Mouse (Mus musculus) right cerebral cortex, postnatal 36 days (tissue): ENCODE data around the gene Clasp2.
"Not testable (repeated sequence)": the region's sequence is repeated elsewhere in the genome, so short reads cannot be mapped to it uniquely, and the experiment has no call there.

Experiments
- DNase-seq, 2 experiments: peaks; one replicate each; pipeline ENCODE4 v3.0.0; 2022; ENCODE audit warnings: low spot score in 2 of 2, mixed read lengths in 1 of 2

Clasp2 gene

DNA sequence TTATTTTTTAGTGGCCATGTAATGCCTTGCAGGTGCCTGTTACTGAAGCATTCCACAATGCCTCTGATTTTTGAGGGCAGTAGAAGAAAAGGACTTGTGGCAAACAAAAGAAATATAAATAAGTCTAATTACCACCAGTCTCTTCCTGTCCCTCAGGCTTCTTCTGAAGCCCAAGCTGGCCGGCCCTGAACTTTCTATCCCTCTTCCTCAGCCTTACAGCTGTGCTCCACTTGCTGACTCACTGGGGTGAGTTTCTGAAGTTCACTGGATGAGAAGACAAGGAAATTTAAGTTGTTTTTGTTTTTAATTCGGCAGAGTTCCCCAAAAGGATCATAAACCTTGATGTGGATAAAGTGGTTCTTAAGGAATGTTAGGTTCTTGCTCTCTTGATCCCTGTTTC, 74.6 kb downstream of the Clasp2 start:
- no peak for DNase-seq

DNA sequence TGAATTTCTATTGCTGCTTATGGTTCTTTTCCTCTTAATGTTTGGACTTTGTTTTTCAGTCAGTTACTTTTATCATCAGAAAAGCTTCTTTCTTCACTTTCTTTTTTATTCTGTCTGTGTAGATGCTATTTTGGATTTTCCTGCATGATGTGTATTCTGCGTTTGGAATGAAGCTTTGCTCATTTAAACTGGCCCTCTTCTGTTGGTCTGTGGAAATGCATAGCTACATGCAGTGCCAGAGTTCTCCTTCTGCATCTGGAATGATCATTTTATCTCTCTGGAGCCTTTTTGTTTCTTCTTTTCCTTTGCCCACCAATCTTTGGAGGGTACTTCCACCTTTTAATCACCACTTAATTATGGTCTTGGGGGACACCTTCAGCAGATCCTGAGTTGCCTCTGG, 80.9 kb downstream of the Clasp2 start:
- no peak for DNase-seq

DNA sequence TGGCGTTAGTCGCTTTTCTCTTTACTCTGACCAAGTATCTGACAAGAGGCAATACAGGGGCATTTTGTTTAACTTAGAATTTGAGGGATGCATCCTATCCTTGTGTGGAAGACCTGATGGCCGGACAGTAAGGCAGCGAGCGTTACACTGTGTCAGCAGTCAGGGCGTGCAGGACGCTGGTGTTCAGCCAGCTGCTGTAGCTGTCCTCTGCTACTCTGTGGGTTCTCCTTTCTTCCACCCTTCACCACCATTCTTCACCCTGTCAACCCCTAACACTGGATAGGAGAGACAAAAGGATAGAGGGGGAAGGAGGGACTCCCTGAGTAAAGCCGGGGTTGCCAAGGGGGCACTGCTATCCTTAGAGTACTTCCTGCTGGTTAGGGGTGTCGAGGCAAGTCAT, 87.4 kb downstream of the Clasp2 start:
- DNase-seq, result no peak

DNA sequence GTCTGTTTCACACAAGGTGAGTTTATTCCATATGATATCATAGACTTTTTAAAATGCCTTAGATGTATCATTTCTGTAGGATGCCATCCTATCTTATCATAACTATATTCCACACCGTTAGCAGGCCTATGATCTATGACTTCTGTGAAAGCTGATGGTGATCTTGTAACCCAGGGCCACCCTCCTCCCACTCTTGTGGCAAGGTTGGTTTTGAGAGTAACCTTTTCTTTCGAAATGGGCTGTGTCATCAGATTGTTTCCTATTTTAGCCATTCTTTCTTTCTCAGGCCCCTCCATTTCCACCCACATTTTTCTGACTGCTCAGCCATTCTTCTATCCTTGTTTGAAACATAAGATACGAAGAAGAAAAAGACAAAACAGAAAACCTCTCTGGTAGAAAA, 88.9 kb downstream of the Clasp2 start:
- DNase-seq, result no peak

DNA sequence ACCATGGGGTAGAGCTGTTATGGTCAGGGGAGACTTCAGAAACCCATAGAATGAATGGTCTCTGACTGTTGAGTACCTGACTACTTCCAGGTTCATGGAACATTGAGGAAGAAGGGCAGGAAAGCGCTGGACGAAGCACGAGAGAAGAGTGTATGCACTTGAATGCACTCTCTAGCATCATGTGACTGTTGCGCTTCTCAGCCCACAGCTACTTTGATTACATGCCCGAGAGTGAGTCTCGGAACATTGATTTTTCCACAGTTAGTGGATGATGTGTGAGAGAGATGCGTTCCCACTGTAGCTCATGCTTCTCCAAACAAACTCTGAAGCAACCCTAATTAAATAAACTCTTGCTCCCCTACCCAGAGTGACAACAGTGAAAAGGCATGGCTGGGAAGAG, 92.2 kb downstream of the Clasp2 start:
- no peak for DNase-seq

DNA sequence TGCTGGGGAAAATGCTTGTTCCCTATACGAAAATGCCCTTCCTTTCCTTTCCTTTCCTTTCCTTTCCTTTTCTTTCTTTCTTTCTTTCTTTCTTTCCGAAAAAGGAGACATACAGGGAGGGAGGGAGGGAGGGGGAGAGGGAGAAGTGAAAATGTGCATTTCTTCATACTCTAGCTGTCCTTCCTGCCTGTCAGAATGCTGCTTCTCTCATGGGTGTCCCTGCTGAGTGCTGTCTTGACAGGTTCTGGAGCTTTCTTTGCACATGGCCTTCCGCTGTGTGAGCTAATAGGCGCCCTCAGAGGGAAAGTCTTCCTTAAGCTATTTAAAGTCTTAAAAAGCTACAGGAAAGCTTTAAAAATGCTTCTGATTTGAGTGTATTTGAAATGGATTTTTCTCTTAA, 95.7 kb downstream of the Clasp2 start:
- DNase-seq, result no peak

DNA sequence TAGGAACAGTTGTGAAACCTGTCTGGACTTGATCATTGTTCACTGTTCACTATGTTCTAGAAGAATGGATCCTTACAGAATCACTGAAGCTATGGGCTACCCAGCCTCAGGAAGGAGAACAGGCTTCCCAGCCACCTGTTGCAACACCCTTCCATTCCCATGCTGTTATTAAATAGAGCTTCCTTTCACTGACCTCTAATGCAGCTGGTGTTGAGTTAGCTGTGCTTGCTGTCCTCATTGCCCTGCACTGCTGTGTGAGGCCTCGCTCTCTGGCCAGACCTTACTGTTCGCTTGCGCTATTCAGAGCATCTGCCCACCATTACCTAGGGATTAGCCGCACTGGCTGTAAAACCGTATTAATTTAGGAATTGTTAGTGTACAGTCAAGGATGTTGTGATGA, 96.2 kb downstream of the Clasp2 start:
- no peak for DNase-seq

DNA sequence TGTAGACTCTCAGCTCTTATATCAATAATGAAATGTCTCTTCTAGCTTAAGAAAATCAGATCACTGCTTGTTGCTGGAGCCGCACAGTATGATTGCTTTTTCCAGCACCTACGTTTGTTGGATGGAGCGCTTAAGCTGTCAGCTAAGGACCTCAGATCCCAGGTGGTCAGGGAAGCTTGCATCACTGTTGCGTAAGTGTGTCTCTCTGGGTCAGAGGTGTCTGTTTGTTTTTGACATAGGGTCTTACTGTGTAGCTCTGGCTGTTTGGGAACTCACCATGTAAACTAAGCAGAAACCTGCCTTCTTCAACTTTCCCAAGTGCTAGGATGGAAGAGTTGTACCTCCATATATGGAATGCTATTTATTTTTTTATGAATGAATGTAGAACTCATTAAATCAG, 102.8 kb downstream of the Clasp2 start:
- DNase-seq, result no peak

DNA sequence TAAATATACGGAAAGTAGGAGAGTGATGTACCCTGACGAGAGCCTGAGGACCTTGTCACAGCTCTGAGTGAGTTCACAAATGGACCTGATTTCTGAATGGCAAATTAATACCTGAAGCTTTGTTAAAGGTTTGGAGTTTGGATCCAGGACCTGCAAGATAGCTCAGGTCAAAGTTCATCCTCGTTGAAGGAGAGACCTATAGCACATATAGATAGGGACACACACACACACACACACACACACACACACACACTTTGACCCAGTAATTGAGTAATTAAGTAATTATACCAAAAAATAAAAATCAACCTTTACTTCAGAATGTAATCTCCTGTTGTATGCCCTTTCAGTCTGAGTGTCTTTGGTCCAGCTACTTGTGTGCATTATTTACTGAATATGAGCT, 114.2 kb downstream of the Clasp2 start:
- DNase-seq, result no peak

DNA sequence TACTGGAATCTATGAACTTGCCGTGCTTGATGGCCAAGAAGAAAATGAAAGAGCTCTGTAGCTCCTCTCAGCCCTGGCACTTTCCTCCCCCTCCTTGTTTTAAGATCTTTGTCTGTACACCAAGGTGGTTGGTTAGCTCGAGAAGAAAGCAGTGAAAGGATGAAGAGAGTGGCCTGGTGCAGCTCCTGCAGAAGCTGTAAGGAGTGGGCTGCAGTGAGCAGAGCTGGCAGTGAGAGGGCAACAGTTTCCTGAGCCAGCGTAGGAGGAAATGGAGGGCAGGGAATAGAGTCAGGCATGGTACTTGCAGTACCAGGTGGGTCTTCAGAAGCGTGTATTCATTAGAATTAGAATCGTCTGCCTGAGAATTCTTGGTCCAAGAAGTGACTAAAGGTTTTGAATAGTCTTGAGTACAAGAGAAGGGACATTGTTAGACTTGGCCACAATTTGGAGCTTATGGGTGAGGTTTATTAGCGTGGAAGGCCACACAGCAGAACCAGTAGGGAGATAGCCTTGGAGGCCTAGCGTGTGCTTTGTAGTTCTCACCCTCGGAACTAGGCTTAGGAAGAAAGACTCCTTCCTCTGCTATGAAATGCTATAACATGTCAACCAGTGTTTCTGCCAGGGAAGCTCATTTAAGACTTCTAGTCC, 116.1 kb downstream of the Clasp2 start:
- no peak for DNase-seq

DNA sequence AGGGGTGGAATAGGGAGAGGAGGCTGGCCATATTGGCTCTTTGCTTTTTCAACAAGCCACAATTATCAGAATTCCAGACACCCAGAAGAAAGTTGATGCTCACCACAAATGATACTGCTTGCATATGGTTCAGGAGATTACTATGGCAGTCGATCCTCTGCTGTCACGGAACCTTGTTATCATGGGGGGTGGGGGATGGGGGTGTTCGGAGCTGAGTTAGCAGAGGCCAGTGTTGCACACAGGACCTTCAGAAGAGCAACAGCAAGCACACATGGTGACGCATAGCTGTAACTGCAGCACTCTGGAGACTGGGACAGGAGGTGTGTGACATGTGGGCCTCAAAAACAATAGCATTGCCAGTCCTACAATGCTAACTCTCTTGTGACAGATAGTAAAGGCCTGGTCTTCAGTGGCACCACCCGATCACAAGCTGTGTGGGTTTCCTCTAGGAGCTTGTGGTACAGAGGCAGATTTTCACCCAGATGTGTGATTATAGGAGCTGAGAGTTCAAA, 116.7 kb downstream of the Clasp2 start:
- DNase-seq, result no peak

DNA sequence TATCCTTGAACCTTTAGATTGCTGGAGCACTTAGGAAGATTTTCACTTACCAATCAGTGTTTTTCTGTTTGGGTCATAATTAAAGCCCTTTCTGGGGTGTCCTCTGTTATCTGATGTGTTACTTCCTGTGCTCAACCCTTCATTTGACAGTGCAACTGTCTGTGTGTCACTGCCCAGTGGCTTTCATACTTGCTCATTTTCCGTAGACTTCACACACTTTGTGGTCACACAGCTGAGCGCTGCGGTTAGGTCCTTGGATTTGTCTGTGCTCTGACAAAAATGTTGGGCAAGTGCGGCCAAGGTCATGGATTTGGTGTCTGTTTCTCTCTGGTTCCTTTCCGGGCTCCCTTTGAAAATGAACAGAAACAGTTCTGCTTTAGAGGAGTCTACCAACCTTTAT, 118.1 kb downstream of the Clasp2 start:
- no peak for DNase-seq

DNA sequence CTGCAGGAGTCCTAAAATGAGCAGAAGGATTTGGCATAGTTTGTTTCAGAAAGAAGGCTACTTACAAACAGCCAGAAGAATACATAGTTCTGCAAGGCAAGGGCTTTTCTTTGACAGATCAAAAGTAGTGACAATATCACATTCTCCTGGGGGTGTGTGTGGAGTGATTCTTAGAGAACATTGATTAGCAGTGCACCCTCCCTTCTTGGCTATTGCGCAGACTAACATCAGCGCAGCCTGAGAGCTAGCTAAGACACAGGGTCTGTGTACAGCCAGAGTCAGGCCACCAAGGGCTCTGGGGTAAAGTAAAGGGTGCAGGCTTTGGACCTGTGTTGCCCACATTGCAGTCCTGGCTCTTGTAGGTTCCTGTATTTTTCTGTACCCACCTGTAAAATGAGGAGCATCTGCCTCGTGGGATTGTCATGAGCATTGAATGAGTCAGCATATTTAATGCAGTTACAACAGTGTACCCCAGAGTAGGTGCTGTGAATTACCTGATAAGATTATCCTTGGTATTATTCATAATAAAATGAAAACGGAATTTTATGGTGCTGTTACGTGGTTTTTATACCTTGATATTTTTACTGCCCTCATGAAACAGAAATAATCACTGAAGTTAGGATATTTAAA, 122.2 kb downstream of the Clasp2 start:
- DNase-seq, result no peak

DNA sequence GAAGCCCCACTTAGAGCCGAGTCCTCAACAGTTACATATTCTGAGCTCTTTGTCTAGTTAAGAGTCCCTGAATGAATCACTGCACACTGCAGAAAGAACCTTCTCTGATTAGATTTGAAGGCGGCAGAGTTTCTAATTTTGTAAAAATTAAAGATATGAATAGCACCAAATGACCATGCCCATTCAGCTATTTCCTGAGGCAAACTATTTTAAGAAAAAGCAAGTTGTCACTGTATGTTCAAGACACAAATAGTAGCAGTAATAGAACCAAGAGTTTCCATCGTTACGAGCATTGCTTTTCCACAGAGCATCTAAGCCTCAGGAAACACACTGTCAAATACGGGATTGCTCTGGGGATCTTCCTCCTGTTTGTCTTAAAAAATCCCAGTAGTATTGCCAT, 126.7 kb downstream of the Clasp2 start:
- DNase-seq, result no peak

DNA sequence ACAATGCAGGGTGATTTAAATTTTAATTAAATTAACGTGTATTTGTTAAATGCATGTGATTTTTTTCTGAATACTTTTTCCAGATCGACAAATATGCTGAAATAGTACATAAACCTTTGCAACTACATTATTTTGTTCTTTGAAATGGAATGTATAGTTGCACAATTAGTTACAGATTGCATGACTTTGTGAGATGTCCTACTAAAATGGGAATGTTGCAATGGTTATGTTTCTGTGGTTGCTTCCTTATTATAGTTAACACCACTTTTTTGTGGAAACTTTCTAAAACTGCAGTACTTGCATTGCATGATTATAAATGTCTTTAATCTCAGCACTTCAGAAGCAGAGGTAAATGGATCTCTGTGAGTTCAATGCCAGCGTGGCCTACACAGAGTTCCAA, 153.6 kb downstream of the Clasp2 start:
- no peak for DNase-seq

DNA sequence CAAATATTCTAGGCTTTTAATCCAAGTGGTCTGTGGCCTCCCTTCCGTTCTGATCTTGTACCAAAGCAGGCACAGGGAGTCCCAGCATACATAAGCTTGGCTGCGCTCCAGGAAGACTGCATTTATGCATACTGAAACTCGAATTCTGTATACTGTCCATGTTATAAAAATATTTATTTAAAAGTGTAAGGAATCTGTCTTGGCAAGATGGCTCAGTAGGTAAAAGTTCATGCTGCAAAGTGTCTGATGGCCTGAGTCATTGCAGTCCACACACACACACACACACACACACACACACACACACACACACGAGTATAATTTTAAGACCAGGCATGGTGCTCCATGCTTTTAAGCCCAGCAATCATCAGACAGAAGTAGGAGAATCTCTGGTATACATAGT, 161.9 kb downstream of the Clasp2 start:
- DNase-seq, result peak in 1 of 2 experiments; percentile 18

DNA sequence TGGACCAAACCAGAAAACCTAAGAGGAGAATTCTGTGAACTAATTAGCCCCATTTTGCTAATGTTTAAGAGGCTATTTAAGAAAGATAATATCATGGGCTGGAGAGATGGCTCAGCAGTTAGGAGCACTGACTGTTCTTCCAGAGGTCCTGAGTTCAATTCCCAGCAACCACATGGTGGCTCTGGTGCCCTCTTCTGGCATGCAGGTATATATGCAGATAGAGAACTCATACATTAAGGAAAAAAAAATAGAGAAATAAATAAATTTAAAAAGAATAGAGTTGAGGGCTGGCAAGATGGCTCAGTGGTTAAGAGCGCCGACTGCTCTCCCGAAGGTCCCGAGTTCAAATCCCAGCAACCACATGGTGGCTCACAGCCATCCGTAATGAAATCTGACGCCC, 163.0 kb downstream of the Clasp2 start:
- DNase-seq, result not testable (repeated sequence)

DNA sequence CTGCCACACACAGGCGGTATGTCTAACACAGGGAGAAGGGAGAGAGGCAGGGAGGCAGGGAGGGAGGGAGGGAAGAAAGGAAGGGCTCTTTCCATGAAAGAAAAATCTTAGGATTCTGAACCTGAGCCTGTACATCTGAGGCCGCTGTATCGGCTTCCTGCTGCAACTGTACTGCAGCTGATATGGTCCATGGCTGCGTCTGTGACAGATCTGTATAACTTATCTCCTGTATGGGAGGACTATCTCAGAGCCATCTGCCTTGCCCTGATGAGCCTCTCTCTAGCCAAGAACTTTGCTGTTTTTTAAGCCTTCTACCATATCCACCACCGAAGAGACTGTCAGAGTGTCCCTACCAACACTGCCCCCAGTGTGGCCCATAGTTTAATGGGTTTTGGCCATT, 174.5 kb downstream of the Clasp2 start:
- DNase-seq, result no peak

DNA sequence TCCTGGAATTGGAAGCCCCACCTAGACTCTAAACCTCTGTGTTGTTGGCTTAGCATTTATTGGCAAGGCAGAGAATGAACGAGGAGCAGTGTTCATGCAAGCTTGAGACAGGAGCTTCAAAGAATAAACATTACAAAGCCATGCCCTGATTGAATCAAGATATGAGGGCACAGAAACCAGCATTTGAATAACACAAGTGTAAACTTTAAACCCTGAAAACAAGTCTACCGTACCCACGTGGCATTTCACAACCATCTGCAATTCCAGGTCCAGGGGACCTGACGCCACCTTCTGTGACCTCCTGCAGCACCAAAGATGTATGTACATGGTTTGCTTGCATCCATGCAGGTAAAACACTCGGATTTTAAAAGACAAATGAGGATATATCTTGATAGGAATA, 181.4 kb downstream of the Clasp2 start:
- no peak for DNase-seq

DNA sequence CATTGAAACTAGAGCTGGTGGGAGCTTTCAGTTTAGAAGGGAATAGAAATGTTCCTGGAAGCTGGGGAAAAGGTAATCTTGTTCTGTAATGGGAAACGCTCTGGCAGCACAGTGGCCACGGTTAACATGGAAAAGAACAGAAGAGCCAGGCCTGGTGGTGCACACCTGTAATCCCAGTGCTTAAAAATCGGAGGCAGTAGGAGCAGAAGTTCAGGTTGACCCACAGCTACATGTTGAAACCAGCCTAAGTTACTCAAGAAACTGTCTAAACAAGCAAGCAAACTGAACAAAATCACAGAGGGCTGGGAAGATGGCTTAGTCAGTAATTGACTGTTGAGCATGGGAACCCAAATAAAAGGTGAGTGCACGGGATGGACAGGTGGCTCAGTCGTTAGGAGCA, 183.6 kb downstream of the Clasp2 start:
- DNase-seq, result no peak

DNA sequence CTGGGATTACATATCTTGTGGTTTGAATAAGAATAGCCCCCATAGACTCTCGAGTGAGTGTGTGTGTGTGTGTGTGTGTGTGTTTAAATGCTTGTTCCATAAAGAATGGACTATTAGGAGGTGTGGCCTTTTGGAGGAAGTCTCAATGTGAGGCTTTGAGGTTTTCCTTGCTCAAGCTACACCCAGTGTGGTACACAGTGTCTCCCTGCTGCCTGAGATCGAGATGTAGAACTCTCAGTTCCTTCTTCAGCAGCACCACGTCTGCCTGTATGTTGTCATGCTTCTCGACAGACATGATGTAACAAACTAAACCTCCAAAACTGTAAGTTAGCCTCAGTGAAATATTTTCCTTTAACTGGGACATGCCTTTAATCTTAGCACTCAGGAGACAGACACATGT, 187.3 kb downstream of the Clasp2 start:
- DNase-seq, result no peak

DNA sequence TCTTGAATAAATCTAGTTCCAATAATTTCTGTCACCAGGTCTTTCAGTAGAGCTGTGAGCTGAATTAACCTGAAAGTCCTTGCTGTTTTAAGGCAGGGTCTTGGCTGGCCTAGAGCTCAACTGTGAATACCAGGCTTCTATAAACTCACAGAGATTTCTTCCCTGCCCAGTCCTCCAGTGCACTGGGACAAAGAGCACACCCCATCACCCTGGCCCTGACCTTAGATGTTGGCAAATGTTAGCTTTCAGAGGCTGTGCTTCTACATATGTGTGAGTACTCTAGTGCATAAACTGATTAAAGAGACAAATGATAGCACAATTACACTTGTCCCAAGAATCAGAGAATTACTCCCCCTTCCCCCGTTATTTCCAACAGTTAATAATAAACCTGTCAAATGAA, 188.4 kb downstream of the Clasp2 start:
- DNase-seq, result no peak

DNA sequence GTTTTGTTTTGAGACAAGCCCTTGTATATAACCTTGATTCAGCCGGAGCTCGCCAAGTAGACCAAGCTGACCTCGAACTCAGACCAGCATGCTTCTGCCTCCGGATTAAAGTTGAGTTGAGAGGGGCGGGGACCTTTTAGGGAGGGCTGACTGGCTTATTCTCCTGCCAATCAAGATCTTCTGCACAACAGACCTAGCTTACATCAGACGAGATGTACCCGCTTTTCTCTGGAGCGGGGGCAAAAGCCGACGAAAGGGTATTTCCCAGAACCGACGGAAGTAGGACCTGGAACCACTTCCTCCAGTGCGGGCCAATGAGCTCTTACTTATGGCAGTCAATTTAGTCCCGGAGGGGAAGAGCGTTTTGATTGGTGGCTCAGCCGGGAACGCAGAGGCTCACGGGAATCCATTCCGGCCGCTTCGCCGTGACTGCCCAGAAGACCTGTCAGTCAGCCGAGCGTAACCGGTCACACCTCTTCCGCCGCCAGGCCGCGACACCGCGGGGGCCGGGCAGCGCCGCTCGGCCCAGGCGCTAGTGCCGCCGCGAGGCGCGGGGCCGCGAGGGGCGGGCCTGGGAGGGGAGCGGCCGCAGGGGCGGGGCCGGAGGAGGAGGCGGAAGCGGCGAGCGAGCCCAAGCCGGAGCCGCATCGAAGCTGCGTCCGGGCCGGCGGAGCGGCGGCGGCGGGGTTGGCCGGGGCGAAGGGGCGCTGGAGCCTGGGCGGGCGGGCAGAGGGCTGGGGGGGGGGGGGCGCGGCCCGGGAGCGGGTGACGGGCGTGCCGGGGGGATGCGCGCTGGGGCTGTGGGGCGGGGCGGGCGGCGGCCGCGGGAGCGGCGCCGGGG, 189.5 kb downstream of the Clasp2 start, which contains the start of gene Ubp1:
Gene Ubp1 (plus strand): TSS at position 401 of the 841 bp plus-strand sequence.
- peak; percentile 97 to 99 for DNase-seq
